Mouse (Mus musculus) NIH3T3 (cell line): ENCODE data around the gene Rab21.
A peak's percentile ranks its signal among the peaks of the same experiment; 100 is the strongest.

Experiments used
- DNase-seq: peaks from one replicate; pipeline ENCODE4 v3.0.0-alpha.2; 2012; ENCODE audit warnings: low read depth

Gene Rab21

DNA sequence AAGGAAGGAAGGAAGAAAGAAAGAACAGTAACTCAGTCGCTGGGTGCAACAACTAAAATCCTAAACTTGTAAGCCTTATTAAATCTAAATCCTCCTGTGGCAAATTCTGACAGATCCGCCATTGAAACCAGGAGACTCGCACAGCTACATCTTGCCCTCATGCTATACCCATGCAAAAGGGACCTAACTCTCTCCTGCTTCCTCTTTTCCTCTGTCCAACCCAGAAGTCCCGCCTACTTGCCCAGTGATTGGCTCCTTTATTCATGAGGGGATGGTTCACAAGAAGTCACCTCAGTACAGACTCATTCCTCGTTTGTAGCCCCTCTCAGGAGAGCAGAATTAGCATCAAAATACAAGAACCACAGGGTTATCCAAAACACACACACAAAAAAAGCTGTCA, 43.7 kb downstream of the Rab21 start:
- no peak for DNase-seq

DNA sequence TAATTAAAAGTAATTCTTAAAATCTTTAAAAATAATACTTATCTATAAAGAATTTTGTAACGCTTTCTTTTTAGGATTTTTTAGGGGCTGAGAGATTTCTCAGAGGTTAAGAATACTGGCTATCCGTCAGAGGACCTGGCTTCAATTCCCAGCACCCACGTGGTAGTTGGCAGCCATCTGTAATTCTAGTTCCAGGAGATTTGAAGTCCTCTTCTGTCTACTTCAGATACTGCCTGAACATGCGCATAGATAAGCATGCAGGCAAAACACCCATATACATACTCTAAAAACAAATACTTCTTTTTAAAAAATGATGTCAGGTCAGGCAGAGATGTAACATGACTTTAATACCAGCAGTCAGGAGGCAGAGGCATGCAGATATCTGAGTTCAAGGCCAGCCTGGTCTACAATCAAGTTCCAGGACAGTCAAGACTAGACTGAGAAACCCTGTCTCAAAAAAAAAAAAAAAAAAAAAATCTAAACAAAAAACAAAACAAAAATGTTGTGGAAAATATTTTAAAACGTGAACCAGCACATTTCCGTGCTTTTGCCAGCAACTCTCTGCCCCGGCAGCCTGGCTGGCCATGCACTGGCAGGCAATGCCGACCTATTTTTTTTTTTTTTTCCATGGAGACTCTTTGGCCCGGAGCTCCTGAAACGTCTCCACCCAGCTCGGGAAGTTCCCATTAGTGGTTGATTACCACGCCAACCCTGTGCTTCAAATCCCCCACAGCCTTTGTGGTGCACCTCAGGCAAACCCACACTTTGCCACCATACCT, 44.6 kb downstream of the Rab21 start:
- no peak for DNase-seq

DNA sequence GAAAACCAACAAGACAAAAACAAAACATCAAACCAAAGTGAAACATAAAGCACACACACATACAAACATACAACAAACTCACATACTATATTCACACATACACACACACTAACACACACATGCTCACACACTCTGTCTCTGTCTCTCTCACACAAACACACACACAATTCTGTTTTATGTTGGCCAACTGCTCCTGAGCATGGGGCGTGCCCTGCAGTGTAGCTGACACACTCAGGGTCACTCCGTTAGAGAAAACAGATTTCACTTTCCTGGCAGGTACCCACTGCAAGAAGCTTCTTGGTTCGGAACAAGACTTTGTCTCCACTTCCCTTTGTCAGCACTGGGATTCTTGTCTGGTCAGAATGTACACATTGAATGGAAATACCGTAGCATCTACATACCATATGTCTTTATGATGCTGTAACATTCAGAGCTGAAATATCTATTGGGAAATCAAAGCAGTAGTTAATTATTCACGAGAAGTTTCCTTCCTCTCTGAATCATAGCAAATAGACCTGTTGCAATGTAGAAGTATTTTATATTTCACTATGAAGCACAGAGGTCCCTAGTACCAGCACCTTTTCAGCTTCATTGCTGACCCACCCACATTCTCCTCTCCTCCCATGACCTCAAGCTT, 52.4 kb downstream of the Rab21 start:
- no peak for DNase-seq

DNA sequence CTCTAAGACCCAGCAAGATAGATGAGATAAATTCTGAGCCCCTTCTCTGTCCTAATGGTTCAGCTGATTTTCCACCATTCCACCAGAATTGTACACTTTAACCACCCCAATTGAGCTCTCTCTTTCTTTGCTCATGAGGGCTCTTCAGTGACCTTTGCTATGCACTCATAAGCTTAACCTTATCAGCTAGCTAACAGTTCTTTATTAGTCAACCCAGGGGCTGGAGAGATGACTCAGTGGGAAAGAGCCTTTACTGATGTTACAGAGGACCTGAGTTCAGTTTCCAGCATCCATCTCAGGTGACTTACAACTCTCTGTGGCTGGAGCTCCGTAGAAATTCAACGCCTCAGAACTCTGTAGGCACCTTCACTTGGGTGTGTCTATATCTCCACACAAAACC, 53.1 kb downstream of the Rab21 start:
- no peak for DNase-seq

DNA sequence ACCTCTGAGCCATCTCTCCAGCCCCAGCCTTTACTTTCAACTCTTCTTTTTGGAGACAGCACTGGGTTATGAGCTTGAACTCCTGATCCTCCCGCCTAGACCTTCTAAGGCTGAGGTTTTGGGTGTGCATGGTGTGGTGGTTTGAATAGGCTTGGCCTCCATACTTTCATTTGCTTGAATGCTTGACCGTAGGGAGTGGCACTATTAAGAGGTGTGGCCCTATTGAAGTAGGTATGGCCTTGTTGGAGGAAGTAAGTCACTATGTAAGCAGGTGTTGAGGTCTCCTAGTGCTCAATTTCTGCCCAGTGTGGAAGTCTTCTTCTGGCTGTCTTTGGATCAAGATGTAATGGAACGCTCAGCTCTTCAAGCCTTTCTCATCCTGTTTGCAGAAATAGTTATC, 54.0 kb downstream of the Rab21 start:
- DNase-seq = no peak

DNA sequence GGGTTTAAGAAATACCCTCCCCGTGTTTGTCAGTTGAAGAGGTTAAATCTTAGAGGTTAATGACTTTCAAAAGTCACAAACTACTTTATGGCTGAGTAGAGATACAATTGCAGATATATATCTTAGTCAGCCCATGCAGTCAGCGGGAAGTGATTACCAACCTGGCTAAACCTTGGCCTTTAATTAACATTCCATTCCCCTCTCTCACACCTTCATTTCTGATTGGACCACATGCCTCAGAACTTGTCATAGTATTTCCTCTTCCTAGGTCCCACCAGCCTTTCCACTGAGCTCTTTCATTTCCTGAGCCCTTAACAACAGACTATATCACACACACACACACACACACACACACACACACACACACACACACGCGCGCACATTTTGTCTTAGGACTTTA, 59.2 kb downstream of the Rab21 start:
- no peak for DNase-seq

DNA sequence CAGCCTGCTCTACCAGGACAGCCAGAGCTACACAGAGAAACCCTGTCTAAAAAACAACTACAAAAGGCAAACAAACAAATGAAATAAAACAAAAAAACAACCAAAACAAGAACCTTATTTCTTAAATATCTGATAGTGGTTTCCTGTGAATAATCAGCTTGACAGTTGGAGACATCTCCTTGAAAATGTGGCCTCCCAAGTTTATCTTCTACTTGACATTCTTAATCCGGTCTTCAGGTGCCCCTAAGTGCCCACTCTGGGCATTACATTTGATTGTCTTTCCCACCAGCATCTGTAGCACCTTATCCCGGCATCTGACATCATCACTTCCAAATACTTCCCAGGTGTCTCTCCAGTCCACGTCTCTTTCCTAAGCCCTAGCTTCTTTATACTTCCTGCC, 61.9 kb downstream of the Rab21 start:
- no peak for DNase-seq

DNA sequence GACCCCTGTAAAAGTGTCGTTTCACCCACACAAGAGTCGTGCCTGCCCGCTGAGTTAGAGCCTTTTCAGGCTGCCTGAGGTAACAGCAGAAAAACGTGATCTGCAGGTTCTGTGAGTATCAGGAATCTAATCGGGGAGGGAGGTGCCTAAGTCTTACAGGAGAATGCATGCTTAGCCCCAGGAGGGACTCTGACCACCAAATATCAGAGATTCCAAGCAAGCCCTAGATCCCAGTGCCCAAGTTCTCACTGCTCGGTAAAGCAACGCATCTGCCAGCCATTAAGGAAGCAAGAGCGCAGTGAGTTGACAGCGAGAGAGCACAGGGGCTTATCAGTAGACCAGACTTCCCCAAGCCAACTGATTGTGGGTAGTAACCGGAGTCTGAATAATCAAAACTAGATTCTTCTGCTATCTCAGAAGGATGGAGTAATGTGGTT, 63.1 kb downstream of the Rab21 start:
- no peak for DNase-seq

DNA sequence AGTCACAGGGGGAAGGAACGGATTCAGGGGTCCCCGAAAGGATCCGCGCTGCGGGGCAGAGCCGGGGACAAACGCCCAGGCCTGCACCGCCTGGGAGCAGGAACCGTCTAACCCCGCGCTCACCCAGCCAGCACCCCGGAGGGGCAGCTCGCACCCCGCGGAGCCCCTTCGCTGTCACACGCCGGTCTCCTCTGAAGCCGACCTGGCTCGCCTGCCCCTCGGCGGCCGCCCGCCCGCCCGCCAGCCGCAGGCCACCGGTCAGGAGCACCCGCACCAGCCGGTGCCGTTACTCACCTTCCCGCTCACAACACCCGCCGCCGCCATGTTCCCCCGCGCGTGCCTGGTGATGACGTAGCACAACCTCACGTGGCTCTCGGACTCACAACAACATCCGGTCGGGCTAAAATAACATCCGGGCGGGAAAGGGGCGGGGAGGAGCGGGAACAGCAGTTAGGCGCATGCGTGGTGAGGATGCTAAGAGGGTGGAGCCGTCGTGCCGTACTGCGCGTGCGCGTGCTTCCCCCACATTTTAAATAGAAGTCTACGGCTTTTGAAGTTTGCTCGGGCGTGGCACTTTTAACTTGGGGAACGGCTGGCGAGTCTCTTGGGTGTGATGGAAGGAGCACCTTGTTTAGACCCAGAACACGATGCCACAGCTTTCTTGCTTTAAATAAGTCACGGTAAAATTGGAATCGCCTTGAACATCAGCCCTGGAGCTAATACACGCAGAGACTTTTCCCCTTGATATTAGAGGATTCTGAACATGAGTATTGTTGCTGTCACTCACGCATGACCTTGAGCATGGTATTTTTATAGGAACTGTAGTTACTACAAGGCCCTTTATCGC, 64.1 kb downstream of the Rab21 start, which contains the start of gene Tbc1d15:
Tbc1d15 (minus strand) TSS at position 380 of the 847 bp plus-strand sequence.
- DNase-seq = peak; percentile 100

DNA sequence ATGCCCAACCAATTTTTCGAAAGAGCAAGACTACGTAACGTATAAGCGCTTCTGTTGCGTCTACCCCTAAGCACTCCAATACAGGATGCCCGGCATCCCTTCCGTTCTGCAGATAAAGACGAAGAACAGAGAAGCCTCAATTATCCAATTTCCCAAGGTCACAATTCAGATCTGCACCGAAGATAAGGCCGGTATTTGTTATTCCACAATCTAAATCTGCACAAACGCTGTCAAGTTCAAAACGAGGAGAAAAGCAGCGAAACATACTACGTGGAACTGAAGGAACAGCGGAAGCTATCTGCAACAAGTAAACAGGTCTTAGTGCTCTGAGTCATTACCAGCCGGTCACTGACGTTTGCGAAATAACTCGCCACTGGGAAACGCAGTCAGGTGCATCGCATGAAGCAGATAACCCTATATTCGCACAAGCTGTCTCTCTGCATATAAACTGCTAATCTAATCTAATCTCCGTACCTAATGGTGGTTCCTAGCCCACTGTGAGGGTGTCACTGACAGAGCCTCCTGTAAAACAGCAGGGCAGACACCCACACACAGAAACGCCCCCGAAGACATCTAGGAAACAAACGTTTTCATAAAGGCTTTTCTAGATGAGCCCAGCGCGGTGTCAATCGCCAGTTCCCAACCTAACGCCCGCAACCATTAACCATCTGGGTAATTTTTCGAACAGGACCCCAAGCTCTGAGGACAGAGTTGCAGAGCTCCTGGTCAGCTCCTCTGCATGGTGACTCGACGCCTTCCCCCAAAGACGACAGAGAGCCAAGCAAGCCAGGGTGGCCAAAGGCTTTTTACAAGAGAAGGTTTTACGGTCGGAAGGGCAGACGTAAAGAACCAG, 64.9 kb downstream of the Rab21 start:
- peak; percentile 64 for DNase-seq

DNA sequence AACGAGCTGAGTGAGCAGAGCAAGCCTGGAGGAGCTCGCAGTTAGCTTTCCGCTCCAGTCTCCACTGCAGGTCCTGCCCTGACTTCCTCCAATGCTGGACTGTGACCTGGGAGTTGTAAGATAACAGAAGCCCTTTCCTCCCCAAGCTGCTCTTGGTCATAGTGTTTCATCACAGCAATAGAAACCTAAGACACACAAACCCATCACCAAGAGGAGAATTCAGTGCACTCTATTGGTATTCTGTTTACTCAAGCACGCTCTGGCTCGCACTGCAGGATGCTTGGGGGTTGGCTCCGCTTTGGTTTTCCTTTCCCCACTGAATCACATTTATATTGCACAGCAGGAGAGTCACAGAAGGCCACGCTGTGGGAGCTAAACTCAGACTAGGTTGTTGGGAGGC, 67.4 kb downstream of the Rab21 start:
- peak; percentile 11 for DNase-seq

DNA sequence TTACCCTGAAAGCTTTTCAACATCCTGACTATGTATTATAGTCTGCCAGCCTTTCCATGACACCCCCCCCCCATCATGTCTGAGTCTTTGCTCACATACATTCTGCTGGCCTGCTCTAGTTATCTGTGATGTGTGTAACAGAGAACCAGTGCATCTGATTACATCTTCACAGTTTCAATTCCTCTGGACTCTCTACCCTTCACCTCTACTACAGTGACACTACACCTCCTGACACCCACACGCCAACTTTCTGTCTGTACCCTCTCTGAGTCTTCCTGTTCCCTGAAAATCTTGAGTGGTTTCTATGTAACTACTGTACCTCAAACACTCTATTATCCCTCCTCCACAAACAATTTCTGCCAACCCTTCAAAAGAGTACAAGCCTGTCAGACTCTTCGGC, 69.9 kb downstream of the Rab21 start:
- no peak for DNase-seq

DNA sequence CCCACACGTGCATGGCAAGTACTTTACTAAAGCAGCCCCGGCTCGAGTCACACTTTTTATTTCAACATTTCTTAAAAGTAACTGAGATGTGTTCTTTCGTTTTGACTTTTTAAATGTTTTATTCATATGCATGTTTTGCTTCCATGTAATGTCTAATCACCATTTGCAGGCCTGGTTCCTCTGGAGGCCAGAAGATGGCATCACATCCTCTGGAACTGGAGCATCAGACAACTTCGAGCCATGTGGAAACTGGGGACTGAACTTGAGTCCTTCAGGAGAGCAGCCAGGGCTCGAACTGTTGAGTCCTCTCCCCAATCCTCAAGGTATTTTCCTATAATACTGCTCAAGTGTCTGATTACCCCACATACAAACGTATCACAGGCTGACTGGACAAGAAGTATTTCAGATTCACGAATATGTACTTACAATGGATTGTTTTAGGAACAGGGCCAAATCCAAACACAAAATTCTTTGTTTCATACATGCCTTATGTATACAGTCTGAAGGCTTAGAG, 74.3 kb downstream of the Rab21 start:
- DNase-seq = peak; percentile 71

DNA sequence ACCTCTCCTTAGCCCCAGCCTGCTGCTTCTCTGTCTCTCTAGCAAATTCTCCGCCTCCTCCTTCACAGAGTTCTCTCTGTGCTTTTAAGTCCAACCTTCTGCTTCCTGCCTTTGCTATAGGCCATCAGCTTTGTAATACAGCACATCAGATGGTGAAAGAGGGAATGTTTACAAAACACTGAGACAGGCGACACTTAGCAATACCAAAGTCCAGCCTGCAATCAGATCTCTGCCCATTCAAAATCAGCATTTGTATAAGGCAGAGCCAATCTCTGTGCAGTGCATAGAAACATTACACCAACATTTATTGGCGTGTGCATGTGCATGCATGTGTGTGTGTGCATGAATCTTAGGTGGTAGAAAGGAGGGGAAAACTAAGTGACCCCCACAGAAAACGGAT, 77.5 kb downstream of the Rab21 start:
- DNase-seq = no peak
